Mouse (Mus musculus): ENCODE data around the gene Olfr129. TPM values are rescaled to one million over a fixed set of nuclear protein-coding genes. Genes with fewer than 3 reads are reported as not detected.

The Olfr129 gene
- total RNA-seq (2017), result not detected in 2 replicates

GRCm38 (mm10) chr17:38059979-38060378, at the start of gene Olfr129:
Gene Olfr129, minus strand, starts transcription at chr17:38060079.
- no peak for ATAC-seq (replicated peaks in 1 of 2; ENCODE audit: insufficient read depth in 1 of 2, low FRiP score in 2 of 2, low TSS enrichment in 1 of 2, low read depth in 1 of 2, poor library complexity in 2 of 2, severe bottlenecking in 2 of 2)

- no peak for ATAC-seq (replicated peaks in 1 of 2; ENCODE audit: insufficient read depth in 1 of 2, low FRiP score in 2 of 2, low TSS enrichment in 1 of 2, low read depth in 1 of 2, poor library complexity in 2 of 2, severe bottlenecking in 2 of 2)
These were observed 28.7 kb upstream of the Olfr129 start, which contains the start of gene Olfr131 for GRCm38 (mm10) chr17:38088593-38088992. Gene Olfr131, minus strand, starts transcription at chr17:38088693.

- no peak for ATAC-seq (replicated peaks in 1 of 2; ENCODE audit: insufficient read depth in 1 of 2, low FRiP score in 2 of 2, low TSS enrichment in 1 of 2, low read depth in 1 of 2, poor library complexity in 2 of 2, severe bottlenecking in 2 of 2)
These were observed 22.5 kb upstream of the Olfr129 start for GRCm38 (mm10) chr17:38082364-38082763.

DNA sequence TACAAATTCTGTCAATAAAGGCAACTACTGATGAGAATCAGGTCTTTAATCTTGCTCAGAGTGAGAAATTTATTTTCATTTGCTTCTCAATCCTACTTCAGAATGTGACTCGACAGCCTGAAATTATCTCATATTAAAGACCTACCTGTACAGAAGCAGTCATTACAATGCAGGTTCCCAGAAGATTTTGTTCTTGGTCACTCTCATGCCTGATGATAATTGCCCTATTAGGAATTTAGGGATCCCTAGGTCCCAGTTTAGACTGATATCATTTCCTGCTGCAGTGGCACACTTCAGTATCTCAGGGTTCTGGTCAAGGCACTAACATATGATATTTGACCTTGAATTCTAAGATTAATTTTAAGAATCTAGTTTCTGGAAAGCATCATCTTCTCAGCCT, 3.7 kb upstream of the Olfr129 start, which contains the start of gene Olfr130:
Gene Olfr130 (plus strand): TSS at position 301 of the 400 bp plus-strand sequence.
- ATAC-seq (replicated peaks in 1 of 2; ENCODE audit: insufficient read depth in 1 of 2, low FRiP score in 2 of 2, low TSS enrichment in 1 of 2, low read depth in 1 of 2, poor library complexity in 2 of 2, severe bottlenecking in 2 of 2), result no peak

GRCm38 (mm10) chr17:38026297-38026696, 33.6 kb downstream of the Olfr129 start:
- no peak for ATAC-seq (replicated peaks in 1 of 2; ENCODE audit: insufficient read depth in 1 of 2, low FRiP score in 2 of 2, low TSS enrichment in 1 of 2, low read depth in 1 of 2, poor library complexity in 2 of 2, severe bottlenecking in 2 of 2)

DNA sequence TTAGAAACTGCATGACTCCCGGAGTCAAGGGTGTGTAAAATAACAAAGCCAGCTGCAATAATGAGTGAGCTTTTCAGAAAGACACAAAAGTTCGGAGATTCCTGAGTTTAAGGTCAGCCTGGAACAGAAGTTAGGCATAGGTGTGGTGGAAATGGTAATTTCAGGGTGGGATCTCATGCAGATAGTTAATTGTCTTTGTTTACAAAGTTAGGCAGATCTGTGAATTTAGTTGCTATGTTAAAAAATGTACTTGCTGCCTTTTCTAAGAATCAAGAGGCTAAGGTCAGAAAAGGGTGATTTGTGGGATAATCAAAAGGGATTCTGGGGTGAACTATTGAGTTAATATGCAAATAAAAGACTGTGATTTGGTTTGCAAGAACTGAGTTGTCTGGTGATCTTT, 43.5 kb downstream of the Olfr129 start:
- no peak for ATAC-seq (replicated peaks in 1 of 2; ENCODE audit: insufficient read depth in 1 of 2, low FRiP score in 2 of 2, low TSS enrichment in 1 of 2, low read depth in 1 of 2, poor library complexity in 2 of 2, severe bottlenecking in 2 of 2)

GRCm38 (mm10) chr17:38004996-38005395, 54.9 kb downstream of the Olfr129 start:
- ATAC-seq (replicated peaks in 1 of 2; ENCODE audit: insufficient read depth in 1 of 2, low FRiP score in 2 of 2, low TSS enrichment in 1 of 2, low read depth in 1 of 2, poor library complexity in 2 of 2, severe bottlenecking in 2 of 2), result no peak

Other genes with a start within 250 kb of the Olfr129 start
- not detected in 2 replicates for gene Olfr125, start 227.1 kb downstream of the Olfr129 start, total RNA-seq (2017)
- not detected in 2 replicates for gene Olfr126, start 212.6 kb downstream of the Olfr129 start, total RNA-seq (2017)
- gene Olfr127, start 159.6 kb downstream of the Olfr129 start, total RNA-seq (2017), result not detected in 2 replicates
- not detected in 2 replicates for gene Olfr128, start 139.5 kb downstream of the Olfr129 start, total RNA-seq (2017)
- gene Olfr761, start 107.0 kb downstream of the Olfr129 start, total RNA-seq (2017), result not detected in 2 replicates
- not detected in 2 replicates for gene Olfr130, start 3.8 kb upstream of the Olfr129 start, total RNA-seq (2017)
- gene Olfr131, start 28.6 kb upstream of the Olfr129 start, total RNA-seq (2017), result not detected in 2 replicates
- gene Olfr132, start 74.4 kb upstream of the Olfr129 start, total RNA-seq (2017), result not detected in 2 replicates
- not detected in 2 replicates for gene Olfr133, start 85.2 kb upstream of the Olfr129 start, total RNA-seq (2017)
- not detected in 2 replicates for gene Olfr134, start 111.3 kb upstream of the Olfr129 start, total RNA-seq (2017)
- gene Olfr135, start 144.3 kb upstream of the Olfr129 start, total RNA-seq (2017), result not detected in 2 replicates
- not detected in 2 replicates for gene Olfr138, start 201.0 kb upstream of the Olfr129 start, total RNA-seq (2017)
- gene Olfr137, start 247.5 kb upstream of the Olfr129 start, total RNA-seq (2017), result not detected in 2 replicates